Mouse (Mus musculus) cerebellum, adult 2 months (tissue): ENCODE measurements at regions not wholly inside any gene's neighbourhood (a gene's known extent, or its start where the extent isn't known, plus 50 kb on each side); places are given as distances from the start of the nearest gene placed in this dataset.

Experiments
- DNase-seq, 2 experiments: peaks; one replicate each; pipeline ENCODE4 v3.0.0; 2021
- H3K27ac ChIP-seq: fragments of 200-500 bp; 2 replicates; pipeline ENCODE4 v1.5.1; 2012; ENCODE audit warnings: low read length, control low read depth, inconsistent platforms; ENCODE audit not compliant: insufficient read depth
- H3K27me3 ChIP-seq: fragments of 200-500 bp; 2 replicates; pipeline ENCODE4 v1.6.1; 2012; ENCODE audit warnings: inconsistent platforms, mild to moderate bottlenecking, low read length, moderate library complexity; ENCODE audit not compliant: control insufficient read depth, insufficient read depth
- H3K4me1 ChIP-seq: fragments of 200-500 bp; 2 replicates; pipeline ENCODE4 v1.6.1; 2011; ENCODE audit warnings: low read length; ENCODE audit not compliant: control insufficient read depth, insufficient read depth
- H3K4me3 ChIP-seq: fragments of 200-500 bp; replicated peaks from 2 replicates; pipeline ENCODE3; 2011; ENCODE audit warnings: mild to moderate bottlenecking, low read depth, low read length, control low read depth; ENCODE audit not compliant: insufficient read depth
- CTCF ChIP-seq: fragments of 200-500 bp; IDR thresholded peaks from 2 replicates; pipeline ENCODE4 v1.5.1; 2011; ENCODE audit warnings: low read depth, mild to moderate bottlenecking, control low read depth, low read length, moderate library complexity, borderline replicate concordance; ENCODE audit not compliant: insufficient read depth
- POLR2A ChIP-seq: fragments of 200-500 bp; IDR thresholded peaks from 2 replicates; pipeline ENCODE4 v1.6.1; 2011; ENCODE audit warnings: low read length, control low read depth, borderline replicate concordance; ENCODE audit not compliant: insufficient read depth
- WGBS: fragments of 180-500 bp; shearing (Covaris S2); methylation state at CpG from one replicate; pipeline ENCODE4 v1.1.7; 2018; 5-methylcytosine and 5-hydroxymethylcytosine counted together

DNA sequence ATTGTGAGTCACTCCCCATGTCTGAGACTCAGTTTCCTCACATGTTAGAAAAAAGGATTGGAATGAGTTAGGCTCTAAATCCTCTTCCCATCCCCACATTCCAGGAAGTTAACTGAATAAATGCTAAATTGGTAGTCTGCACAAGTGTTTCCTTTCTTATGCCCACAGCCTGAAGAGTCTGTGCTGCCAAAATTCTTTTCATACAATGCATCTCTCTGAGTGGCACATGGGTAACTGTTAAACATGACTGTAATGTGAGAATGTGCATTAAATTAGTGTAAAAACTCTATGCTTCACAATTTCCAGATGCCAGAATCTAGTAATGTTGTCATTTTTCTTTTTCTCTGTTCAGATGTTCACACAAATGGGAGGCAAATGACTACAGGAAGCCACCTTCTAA is 317.5 kb upstream of the A1bg start:
- Histone ChIP-seq H3K27ac (no peak overlapping the region), H3K4me1 (no peaks in the 10 kb centered on the region), H3K4me3 (no peak overlapping the region), H3K27me3 (no peaks in the 10 kb centered on the region)
- TF ChIP-seq POLR2A, result no peak
- no peak for TF ChIP-seq CTCF
- no peak for DNase-seq

DNA sequence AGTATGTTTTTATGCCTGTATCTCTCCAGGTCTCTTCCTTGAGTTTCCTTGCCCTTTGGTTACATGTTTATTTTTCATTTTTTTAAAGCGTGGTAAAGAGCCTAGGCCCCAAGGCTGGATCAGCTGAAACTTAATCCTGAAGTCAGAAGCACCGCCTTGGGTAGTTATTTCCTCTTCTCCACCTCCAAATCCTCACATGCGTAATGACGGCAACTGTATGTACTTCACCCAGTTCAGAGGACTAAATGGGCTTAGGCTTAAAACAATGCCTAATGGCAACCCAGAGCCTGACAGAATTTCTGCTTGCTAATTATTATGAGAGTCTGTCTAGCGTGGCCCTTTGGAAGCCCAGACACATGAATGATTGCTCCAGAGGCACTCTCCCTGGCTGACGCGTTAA is 316.6 kb upstream of the A1bg start:
- TF ChIP-seq POLR2A, result no peak
- TF ChIP-seq CTCF, result no peak
- no peak overlapping the region for H3K27ac ChIP-seq
- no peaks in the 10 kb centered on the region for H3K27me3 ChIP-seq
- 86% methylated on average over 7 of the region's 7 CpGs for WGBS
- H3K4me1 ChIP-seq, result no peaks in the 10 kb centered on the region
- no peak overlapping the region for H3K4me3 ChIP-seq
- no peak for DNase-seq

GRCm38 (mm10) chr15:61238996-61239395 is 316.2 kb upstream of the A1bg start:
- H3K4me1 ChIP-seq, result no peaks in the 10 kb centered on the region
- H3K27ac ChIP-seq, result no peak overlapping the region
- TF ChIP-seq CTCF, result no peak
- no peak for TF ChIP-seq POLR2A
- H3K4me3 ChIP-seq, result no peak overlapping the region
- no peaks in the 10 kb centered on the region for H3K27me3 ChIP-seq
- WGBS, result 50% methylated on average over 11 of the region's 12 CpGs
- DNase-seq, result no peak

DNA sequence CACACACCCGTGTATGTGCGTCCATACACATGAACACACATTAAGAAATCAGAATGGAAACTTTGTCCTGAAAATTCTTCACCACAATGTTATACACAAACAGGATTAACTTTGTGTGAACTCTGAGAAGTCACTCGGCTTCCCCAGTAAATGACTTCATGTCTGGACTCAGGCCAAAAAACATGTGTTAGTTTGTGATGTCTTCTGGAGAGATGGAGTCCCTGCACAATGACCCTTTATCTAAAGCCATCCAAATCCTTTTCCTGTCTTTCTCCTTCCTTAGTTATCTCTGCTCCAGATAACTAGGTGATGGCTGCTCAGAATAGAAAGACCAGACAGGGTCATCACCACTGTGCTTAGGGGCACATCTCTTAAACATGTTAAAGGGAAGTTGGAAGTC is 306.8 kb upstream of the A1bg start:
- Histone ChIP-seq H3K4me1 (no peaks in the 10 kb centered on the region), H3K27me3 (no peaks in the 10 kb centered on the region), H3K4me3 (no peak overlapping the region), H3K27ac (no peak overlapping the region)
- WGBS, result 64% methylated on average over 3 of the region's 3 CpGs
- TF ChIP-seq POLR2A, result no peak
- TF ChIP-seq CTCF, result no peak
- no peak for DNase-seq

DNA sequence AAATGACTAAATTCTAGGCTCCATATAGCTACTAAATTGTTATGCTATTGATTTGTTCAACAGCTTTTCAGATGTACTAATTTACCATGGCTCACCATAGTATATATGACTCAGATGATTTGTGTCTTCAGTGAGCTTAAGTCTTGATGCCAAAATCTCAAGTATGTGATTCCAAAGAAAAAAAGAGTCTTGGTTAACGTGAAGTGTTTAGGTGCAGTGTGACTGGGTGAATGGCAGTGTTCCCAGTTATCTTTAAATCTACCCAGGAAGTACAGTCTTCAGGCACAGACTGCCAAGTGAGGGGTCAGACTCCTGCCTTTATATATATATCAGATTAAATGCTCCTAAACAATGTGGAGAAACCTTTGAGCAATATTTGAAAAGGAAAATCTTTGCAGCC is 300.1 kb upstream of the A1bg start:
- TF ChIP-seq POLR2A, result no peak
- no peak for TF ChIP-seq CTCF
- Histone ChIP-seq H3K27ac (no peak overlapping the region), H3K27me3 (no peaks in the 10 kb centered on the region), H3K4me1 (no peaks in the 10 kb centered on the region), H3K4me3 (no peak overlapping the region)
- WGBS, result 21% methylated on average over 1 of the region's 1 CpGs
- no peak for DNase-seq

- Histone ChIP-seq H3K27ac (no peak overlapping the region), H3K4me3 (no peak overlapping the region), H3K4me1 (no peaks in the 10 kb centered on the region), H3K27me3 (no peaks in the 10 kb centered on the region)
- TF ChIP-seq POLR2A (no peak), CTCF (no peak)
- DNase-seq, result no peak
Measured at GRCm38 (mm10) chr15:61210161-61210560, 287.3 kb upstream of the A1bg start.

DNA sequence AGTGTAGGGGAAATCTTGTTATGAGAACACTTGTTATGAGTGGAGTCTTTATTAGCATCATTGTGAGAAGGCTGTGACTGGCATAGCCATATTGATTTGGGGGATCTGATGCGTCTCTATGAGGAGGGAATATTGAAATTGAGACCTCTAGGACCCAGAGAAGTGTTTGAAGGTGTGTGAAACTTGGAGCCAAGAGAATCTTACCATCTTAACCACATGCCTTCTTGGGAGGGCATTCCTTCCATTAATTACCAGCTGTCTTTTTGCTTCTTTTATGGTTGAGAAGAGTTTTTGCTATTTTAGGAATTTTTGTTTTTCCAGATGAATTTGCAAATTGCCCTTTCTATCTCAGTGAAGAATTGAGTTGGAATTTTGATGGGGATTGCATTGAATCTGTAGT is 267.2 kb upstream of the A1bg start:
- Histone ChIP-seq H3K27ac (no peak overlapping the region), H3K27me3 (no peaks in the 10 kb centered on the region), H3K4me1 (no peaks in the 10 kb centered on the region), H3K4me3 (no peak overlapping the region)
- WGBS, result 86% methylated on average over 1 of the region's 1 CpGs
- no peak for DNase-seq
- TF ChIP-seq POLR2A (no peak), CTCF (no peak)

DNA sequence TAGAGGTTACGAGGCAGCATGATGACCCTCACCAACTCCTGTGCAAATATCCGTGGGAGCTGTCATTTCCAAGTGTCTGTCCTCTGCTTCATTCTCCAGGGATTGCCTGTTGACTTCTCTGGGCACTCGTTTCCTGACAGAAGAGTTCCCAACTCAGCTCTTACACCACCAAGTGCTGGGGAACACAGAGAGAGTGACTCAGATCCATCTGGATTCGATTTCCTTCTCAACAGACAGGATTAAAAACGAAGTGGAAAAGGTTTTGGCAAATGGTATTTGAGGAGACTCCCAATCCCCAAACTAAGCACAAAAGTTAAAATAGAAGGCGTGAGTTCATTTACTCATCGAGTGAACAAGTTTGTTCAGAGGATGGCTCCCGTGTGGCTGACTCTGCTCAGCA is 266.7 kb upstream of the A1bg start:
- Histone ChIP-seq H3K4me3 (no peak overlapping the region), H3K4me1 (no peaks in the 10 kb centered on the region), H3K27ac (no peak overlapping the region), H3K27me3 (no peaks in the 10 kb centered on the region)
- 62% methylated on average over 8 of the region's 8 CpGs for WGBS
- TF ChIP-seq CTCF (no peak), POLR2A (no peak)
- DNase-seq, result no peak

GRCm38 (mm10) chr15:61184597-61184963 is 261.8 kb upstream of the A1bg start:
- H3K4me3 ChIP-seq, result no peak overlapping the region
- TF ChIP-seq CTCF, result no peak
- TF ChIP-seq POLR2A, result no peak
- WGBS, result 52% methylated on average over 2 of the region's 2 CpGs
- no peaks in the 10 kb centered on the region for H3K4me1 ChIP-seq
- H3K27me3 ChIP-seq, result no peaks in the 10 kb centered on the region
- no peak overlapping the region for H3K27ac ChIP-seq
- no peak for DNase-seq
